Mouse (Mus musculus) lung, postnatal 25 days (tissue): ENCODE measurements at regions not wholly inside any gene's neighbourhood (a gene's known extent, or its start where the extent isn't known, plus 50 kb on each side); places are given as distances from the start of the nearest gene placed in this dataset.

ENCODE experiments used
- DNase-seq: peaks from one replicate; pipeline ENCODE4 v3.0.0; 2022; ENCODE audit warnings: low spot score

GRCm38 (mm10) chr9:61627801-61628574 lies 255.8 kb downstream of the Tle3 start:
- DNase-seq, result no peak

- no peak for DNase-seq
These were observed 250.8 kb downstream of the Tle3 start for GRCm38 (mm10) chr9:61622933-61623332.

- DNase-seq, result no peak
These were observed 249.8 kb downstream of the Tle3 start for GRCm38 (mm10) chr9:61621939-61622338.

GRCm38 (mm10) chr9:61620786-61621185 lies 248.6 kb downstream of the Tle3 start:
- no peak for DNase-seq

- DNase-seq, result no peak
These were observed 247.9 kb downstream of the Tle3 start for GRCm38 (mm10) chr9:61620105-61620504.

GRCm38 (mm10) chr9:61618510-61619249 lies 246.5 kb downstream of the Tle3 start:
- DNase-seq, result no peak

GRCm38 (mm10) chr9:61617979-61618378 lies 245.8 kb downstream of the Tle3 start:
- DNase-seq, result no peak

GRCm38 (mm10) chr9:61615556-61615955 lies 243.4 kb downstream of the Tle3 start:
- DNase-seq, result no peak

- no peak for DNase-seq
These were observed 235.4 kb downstream of the Tle3 start for GRCm38 (mm10) chr9:61607576-61607975.

GRCm38 (mm10) chr9:61602353-61602978 lies 230.3 kb downstream of the Tle3 start:
- no peak for DNase-seq

- DNase-seq, result no peak
These were observed 229.7 kb downstream of the Tle3 start for GRCm38 (mm10) chr9:61601911-61602310.

GRCm38 (mm10) chr9:61597287-61597686 lies 225.1 kb downstream of the Tle3 start:
- DNase-seq, result no peak

GRCm38 (mm10) chr9:61596410-61597108 lies 224.4 kb downstream of the Tle3 start:
- peak; percentile 30 for DNase-seq

- no peak for DNase-seq
These were observed 223.2 kb downstream of the Tle3 start for GRCm38 (mm10) chr9:61595170-61595967.

- no peak for DNase-seq
These were observed 221.8 kb downstream of the Tle3 start for GRCm38 (mm10) chr9:61593991-61594390.

GRCm38 (mm10) chr9:61589727-61590299 lies 217.6 kb downstream of the Tle3 start:
- no peak for DNase-seq

- no peak for DNase-seq
These were observed 211.3 kb downstream of the Tle3 start for GRCm38 (mm10) chr9:61583281-61584072.

- DNase-seq, result no peak
These were observed 208.9 kb downstream of the Tle3 start for GRCm38 (mm10) chr9:61581046-61581445.

- DNase-seq, result no peak
These were observed 206.1 kb downstream of the Tle3 start for GRCm38 (mm10) chr9:61578255-61578654.

- no peak for DNase-seq
These were observed 201.6 kb downstream of the Tle3 start for GRCm38 (mm10) chr9:61573634-61574359.
